Mouse (Mus musculus) heart, embryonic 16.5 days (tissue): ENCODE measurements around the gene Ctnnbip1. TPM values are rescaled to one million over a fixed set of nuclear protein-coding genes. Genes with fewer than 3 reads are reported as not detected.

Source experiments
- ATAC-seq: fragments of 200-750 bp; cut with Nextera tagmentation; replicated peaks from 2 replicates; pipeline ENCODE4 v1.8.0; 2017; ENCODE audit warnings: moderate number of reproducible peaks; ENCODE audit not compliant: insufficient read depth, low FRiP score; ENCODE audit errors: extremely low read depth
- H3K27ac ChIP-seq: fragments of 300-500 bp; sonication (generic); 2 replicates; pipeline ENCODE4 v1.5.1; 2014; ENCODE audit warnings: mild to moderate bottlenecking, low read length, control low read depth, moderate library complexity
- H3K27me3 ChIP-seq: fragments of 300-500 bp; sonication (generic); 2 replicates; pipeline ENCODE4 v1.6.1; 2014; ENCODE audit warnings: low read length, mixed read lengths; ENCODE audit not compliant: control insufficient read depth, insufficient read depth
- H3K36me3 ChIP-seq: fragments of 300-500 bp; sonication (generic); 2 replicates; pipeline ENCODE4 v1.6.1; 2014; ENCODE audit not compliant: control insufficient read depth, insufficient read depth
- H3K4me1 ChIP-seq: fragments of 300-500 bp; sonication (generic); 2 replicates; pipeline ENCODE4 v1.6.1; 2014; ENCODE audit warnings: low read length, mixed read lengths; ENCODE audit not compliant: control insufficient read depth, insufficient read depth
- H3K4me2 ChIP-seq: fragments of 300-500 bp; sonication (generic); 2 replicates; pipeline ENCODE4 v1.6.1; 2014; ENCODE audit warnings: low read depth, mild to moderate bottlenecking, control low read depth, low read length
- H3K4me3 ChIP-seq: fragments of 300-500 bp; sonication (generic); 2 replicates; pipeline ENCODE4 v1.5.1; 2014; ENCODE audit warnings: mild to moderate bottlenecking, control low read depth, low read length
- H3K9ac ChIP-seq: fragments of 300-500 bp; sonication (generic); 2 replicates; pipeline ENCODE4 v1.6.1; 2014; ENCODE audit warnings: low read length, control low read depth
- H3K9me3 ChIP-seq: fragments of 300-500 bp; sonication (generic); replicated peaks from 2 replicates; pipeline ENCODE4 v1.6.1; 2016; ENCODE audit warnings: low read length; ENCODE audit not compliant: control insufficient read depth
- WGBS: fragments of 180-500 bp; shearing (Covaris S2); extraction: QIAGEN DNeasy Blood & Tissue Kit; methylation state at CpG from one replicate; pipeline ENCODE4 v1.1.7; 2014; 5-methylcytosine and 5-hydroxymethylcytosine counted together
- polyA plus RNA-seq: library from polyadenylated mRNA; unstranded; fragments of >200 nt; fragmentation: Nextera tagmentation; extraction: Ambion mirVana; gene quantifications from 2 replicates; pipeline ENCODE4 v1.2.1, GENCODE M21; 2015

Gene Ctnnbip1
- polyA plus RNA-seq, 1 experiment from 2014 or later = 28.7 TPM

GRCm38 (mm10) chr4:149489415-149490240 lies 28.4 kb upstream of the Ctnnbip1 start:
- H3K36me3 ChIP-seq = peaks cover 53% of the 10 kb centered on the region

GRCm38 (mm10) chr4:149491151-149491550 lies 26.9 kb upstream of the Ctnnbip1 start:
- peaks cover 63% of the 10 kb centered on the region for H3K36me3 ChIP-seq
- H3K4me3 ChIP-seq = no peak overlapping the region
- peaks cover 7% of the 10 kb centered on the region for H3K4me1 ChIP-seq
- H3K27ac ChIP-seq = no peak overlapping the region
- no peak overlapping the region for H3K9ac ChIP-seq
- no peaks in the 10 kb centered on the region for H3K27me3 ChIP-seq
- 0 out of 2 replicates have a peak, but pooled peaks cover 2% of the 10 kb centered on the region for H3K9me3 ChIP-seq
- no peak for ATAC-seq
- H3K4me2 ChIP-seq = no peak overlapping the region
- WGBS = 92% methylated on average over 3 of the region's 3 CpGs

More at GRCm38 (mm10) chr4:149489415-149490240, 28.4 kb upstream of the Ctnnbip1 start:
- Histone ChIP-seq H3K27me3 (no peaks in the 10 kb centered on the region), H3K4me3 (no peak overlapping the region), H3K9ac (no peak overlapping the region), H3K27ac (no peak overlapping the region), H3K4me1 (peaks cover 9% of the 10 kb centered on the region), H3K9me3 (0 out of 2 replicates have a peak, but pooled peaks cover 2% of the 10 kb centered on the region), H3K4me2 (no peak overlapping the region)
- 89% methylated on average over 14 of the region's 14 CpGs for WGBS
- ATAC-seq = no peak

- peaks cover 46% of the 10 kb centered on the region for H3K36me3 ChIP-seq
- no peak overlapping the region for H3K4me2 ChIP-seq
- H3K27ac ChIP-seq = no peak overlapping the region
- H3K9me3 ChIP-seq = no peaks in the 10 kb centered on the region
- WGBS = 64% methylated on average over 2 of the region's 2 CpGs
- no peak overlapping the region for H3K9ac ChIP-seq
- no peaks in the 10 kb centered on the region for H3K4me1 ChIP-seq
- H3K27me3 ChIP-seq = no peaks in the 10 kb centered on the region
- no peak for ATAC-seq
- H3K4me3 ChIP-seq = no peak overlapping the region
Measured at GRCm38 (mm10) chr4:149496612-149497011, 21.4 kb upstream of the Ctnnbip1 start.

- no peaks in the 10 kb centered on the region for H3K27me3 ChIP-seq
- H3K9me3 ChIP-seq = no peaks in the 10 kb centered on the region
- H3K9ac ChIP-seq = no peak overlapping the region
- no peaks in the 10 kb centered on the region for H3K4me1 ChIP-seq
- no peak for ATAC-seq
- H3K27ac ChIP-seq = no peak overlapping the region
- no peak overlapping the region for H3K4me3 ChIP-seq
- H3K4me2 ChIP-seq = no peak overlapping the region
- WGBS = 77% methylated on average over 8 of the region's 8 CpGs
- peaks cover 46% of the 10 kb centered on the region for H3K36me3 ChIP-seq
Measured at GRCm38 (mm10) chr4:149498901-149499300, 19.1 kb upstream of the Ctnnbip1 start.

- WGBS = 81% methylated on average over 5 of the region's 5 CpGs
- Histone ChIP-seq H3K4me1 (no peaks in the 10 kb centered on the region), H3K9me3 (no peaks in the 10 kb centered on the region), H3K27ac (no peak overlapping the region), H3K36me3 (peaks cover 37% of the 10 kb centered on the region), H3K27me3 (no peaks in the 10 kb centered on the region), H3K4me3 (no peak overlapping the region), H3K4me2 (no peak overlapping the region), H3K9ac (no peak overlapping the region)
- no peak for ATAC-seq
Measured at GRCm38 (mm10) chr4:149499790-149500189, 18.2 kb upstream of the Ctnnbip1 start.

- H3K4me2 ChIP-seq = no peak overlapping the region
- no peak for ATAC-seq
- no peaks in the 10 kb centered on the region for H3K9me3 ChIP-seq
- no peak overlapping the region for H3K4me3 ChIP-seq
- no peak overlapping the region for H3K9ac ChIP-seq
- no peaks in the 10 kb centered on the region for H3K27me3 ChIP-seq
- 86% methylated on average over 5 of the region's 5 CpGs for whole genome bisulfite sequencing
- no peaks in the 10 kb centered on the region for H3K4me1 ChIP-seq
- peaks cover 23% of the 10 kb centered on the region for H3K36me3 ChIP-seq
- no peak overlapping the region for H3K27ac ChIP-seq
Measured at GRCm38 (mm10) chr4:149504363-149504762, 13.7 kb upstream of the Ctnnbip1 start.

- Histone ChIP-seq H3K9me3 (no peaks in the 10 kb centered on the region), H3K4me2 (no peak overlapping the region), H3K27me3 (no peaks in the 10 kb centered on the region), H3K4me3 (no peak overlapping the region), H3K27ac (no peak overlapping the region), H3K4me1 (no peaks in the 10 kb centered on the region), H3K36me3 (peaks cover 23% of the 10 kb centered on the region), H3K9ac (no peak overlapping the region)
- 36% methylated on average over 3 of the region's 3 CpGs for WGBS
- ATAC-seq = no peak
Measured at GRCm38 (mm10) chr4:149504858-149505257, 13.2 kb upstream of the Ctnnbip1 start.

GRCm38 (mm10) chr4:149505261-149505967 lies 12.6 kb upstream of the Ctnnbip1 start:
- ATAC-seq = no peak
- H3K27me3 ChIP-seq = no peaks in the 10 kb centered on the region
- peaks cover 18% of the 10 kb centered on the region for H3K36me3 ChIP-seq
- H3K27ac ChIP-seq = no peak overlapping the region
- H3K4me3 ChIP-seq = no peak overlapping the region
- WGBS = 64% methylated on average over 14 of the region's 15 CpGs
- no peaks in the 10 kb centered on the region for H3K9me3 ChIP-seq
- H3K9ac ChIP-seq = no peak overlapping the region
- H3K4me1 ChIP-seq = no peaks in the 10 kb centered on the region
- no peak overlapping the region for H3K4me2 ChIP-seq

GRCm38 (mm10) chr4:149506904-149507303 lies 11.1 kb upstream of the Ctnnbip1 start:
- no peaks in the 10 kb centered on the region for H3K27me3 ChIP-seq
- no peak overlapping the region for H3K9ac ChIP-seq
- H3K4me1 ChIP-seq = no peaks in the 10 kb centered on the region
- no peak for ATAC-seq
- no peak overlapping the region for H3K27ac ChIP-seq
- H3K36me3 ChIP-seq = peaks cover 10% of the 10 kb centered on the region
- 65% methylated on average over 3 of the region's 3 CpGs for WGBS
- H3K4me3 ChIP-seq = no peak overlapping the region
- no peak overlapping the region for H3K4me2 ChIP-seq
- no peaks in the 10 kb centered on the region for H3K9me3 ChIP-seq
